Mouse (Mus musculus) stomach, postnatal 0 days (tissue): ENCODE data around the gene Trim16.

ENCODE experiments used
- CTCF ChIP-seq: IDR thresholded peaks from 2 replicates; pipeline ENCODE4 v1.5.1; 2016; ENCODE audit warnings: antibody characterized with exemption, low read depth, mild to moderate bottlenecking, moderate library complexity
- EP300 ChIP-seq: optimal IDR thresholded peaks from 2 replicates; pipeline ENCODE3; 2016; ENCODE audit warnings: antibody characterized with exemption

DNA sequence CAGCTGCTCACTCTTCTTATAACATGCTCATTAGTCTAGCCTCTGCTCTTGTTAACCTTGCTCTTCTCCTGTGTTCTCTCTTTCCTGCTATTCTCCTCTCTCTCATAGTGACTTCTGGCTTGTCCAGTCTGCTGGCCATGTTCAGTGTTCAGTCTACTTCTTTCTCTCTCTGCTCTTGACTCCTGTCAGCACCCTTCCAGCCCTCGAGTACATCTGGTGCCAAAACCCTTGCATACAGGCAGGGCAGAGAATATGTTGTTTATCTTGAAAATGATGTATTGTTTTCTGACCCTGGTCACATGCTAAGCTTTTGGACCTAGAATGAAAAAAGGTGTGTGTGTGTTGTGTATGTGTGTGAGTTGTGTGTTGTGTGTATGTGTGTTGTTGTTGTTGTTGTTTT, 6.5 kb upstream of the Trim16 start:
- TF ChIP-seq CTCF: no peak
- TF ChIP-seq EP300: no peak
